In genomic region chr5:43355026-43355580, GRCm38 (mm10) we compare ENCODE assay signal across 8 mouse cellular contexts.
A peak's percentile ranks its signal among the peaks of the same experiment; 100 is the strongest.
DNase-seq lines count a peak whose midpoint lies in the region; ATAC-seq and TF ChIP-seq lines count a peak whose summit lies in the region.

No protein-coding gene starts in this region.

- H3K27me3 ChIP-seq in hindbrain, postnatal 0 days (ENCODE audit: insufficient read depth, low read length), result no peaks in the 10 kb centered on the region

- 4% methylated on average over 12 of the region's 12 CpGs for WGBS in hindbrain, postnatal 0 days
- 2% methylated on average over 12 of the region's 12 CpGs for WGBS in macrophage (ENCODE audit: missing documents)

- H3K4me3 ChIP-seq in gastrocnemius, adult 2 months, result peak overlapping the region; percentile 75
- peak overlapping the region; percentile 31 for H3K4me3 ChIP-seq in hindbrain, postnatal 0 days (ENCODE audit: low read length)
- H3K4me3 ChIP-seq in left cerebral cortex, adult 2 months, result peak overlapping the region; percentile 40
- H3K4me3 ChIP-seq in macrophage (ENCODE audit: inconsistent target), result peak overlapping the region; percentile 34

- peak; percentile 88 for ATAC-seq in common myeloid progenitor, adult 5-6 weeks (replicated peaks; ENCODE audit: low read depth, poor library complexity, severe bottlenecking)
- ATAC-seq in hindbrain, postnatal 0 days, result peak; percentile 94

- no peaks in the 10 kb centered on the region for H3K79me2 ChIP-seq in macrophage (ENCODE audit: inconsistent target)

- peak overlapping the region; percentile 86 for H3K27ac ChIP-seq in gastrocnemius, adult 2 months
- H3K27ac ChIP-seq in hindbrain, postnatal 0 days, result peak overlapping the region; percentile 56; the same call in 1 of the 2 replicates
- peak overlapping the region; percentile 56 for H3K27ac ChIP-seq in left cerebral cortex, adult 2 months
- H3K27ac ChIP-seq in macrophage, result peak overlapping the region; percentile 45

- no peak overlapping the region for H3K9ac ChIP-seq in hindbrain, postnatal 0 days (replicated peaks; ENCODE audit: low read length)

- peak; percentile 61 for DNase-seq in WW6 (ENCODE audit: low read depth, low spot score)
- peak; percentile 86 for DNase-seq in gastrocnemius, adult 2 months
- peak; percentile 89 for DNase-seq in hindbrain, postnatal 0 days (ENCODE audit: low spot score)
- peak; percentile 80 to 87 for DNase-seq in left cerebral cortex, adult 2 months (ENCODE audit: extremely low spot score in 1 of 2, low spot score in 2 of 2)
- peak; percentile 92 for DNase-seq in right cerebral cortex, adult 18-20 months
- DNase-seq in urinary bladder, adult 2 months (ENCODE audit: low spot score), result peak; percentile 56

- peak overlapping the region; percentile 58 for H3K4me2 ChIP-seq in hindbrain, postnatal 0 days (ENCODE audit: low read depth, low read length)

- no peaks in the 10 kb centered on the region for H3K9me3 ChIP-seq in hindbrain, postnatal 0 days (ENCODE audit: low read length)

- H3K4me1 ChIP-seq in hindbrain, postnatal 0 days (ENCODE audit: insufficient read depth, low read length), result peaks cover 13% of the 10 kb centered on the region

- peak; percentile 13; the same call in 1 of the 2 replicates for TF ChIP-seq CTCF in gastrocnemius, adult 2 months (IDR thresholded peaks at IDR 0.05)
- TF ChIP-seq CTCF in hindbrain, postnatal 0 days (IDR thresholded peaks at IDR 0.05; ENCODE audit: low read depth), result peak; percentile 25; the same call in 1 of the 2 replicates
- TF ChIP-seq CTCF in left cerebral cortex, adult 2 months (IDR thresholded peaks at IDR 0.05), result peak; percentile 1; the same call in 1 of the 2 replicates

- intact Hi-C loops in gastrocnemius, adult 2 months (cut with DNase I), result loop anchor here (2.0 kb wide), 1 partner anchor 122 kb away; the partner anchor contains the start of gene Cpeb2
- intact Hi-C loops in left cerebral cortex, adult 2 months (cut with DNase I), result loop anchor here (2.0 to 10.0 kb wide), 3 partner anchors 26 to 1180 kb away; no protein-coding TSS in a partner anchor

- H3K36me3 ChIP-seq in hindbrain, postnatal 0 days (ENCODE audit: insufficient read depth, low read length), result no peaks in the 10 kb centered on the region
- no peaks in the 10 kb centered on the region for H3K36me3 ChIP-seq in macrophage (ENCODE audit: inconsistent target)

Comparison
In these comparisons a context has a peak if more than half of its experiments do, and no peak if none do; other contexts are left out.
1. Peak in every context shown above with its lines: DNase-seq, ATAC-seq, H3K4me3 ChIP-seq and H3K27ac ChIP-seq.